Mouse (Mus musculus): ENCODE data around the gene Olfr411.

Olfr411 gene

DNA sequence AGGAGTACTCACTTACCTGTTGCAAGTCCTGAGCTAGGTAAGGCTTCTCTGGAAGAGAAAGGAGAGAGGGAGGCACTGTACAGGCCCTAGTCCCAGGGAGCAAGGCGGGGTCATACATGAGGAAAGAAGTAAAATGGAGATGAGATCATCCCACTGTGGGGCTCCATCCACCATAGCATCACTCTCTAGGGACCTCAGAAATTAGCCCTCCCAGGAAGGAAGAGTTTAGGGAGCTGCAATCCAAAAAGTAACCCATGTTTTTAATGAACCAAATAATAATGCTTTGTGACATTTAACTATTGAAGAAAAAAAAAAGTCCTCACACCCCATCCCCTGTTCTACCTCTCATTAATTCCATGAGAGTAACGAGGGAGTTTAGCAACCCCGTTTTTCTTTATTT lies at the start of gene Olfr411:
Olfr411 (minus strand) TSS at position 101 of the 400 bp plus-strand sequence.
- DNase-seq (ENCODE audit: low read depth, low spot score) = no peak

DNA sequence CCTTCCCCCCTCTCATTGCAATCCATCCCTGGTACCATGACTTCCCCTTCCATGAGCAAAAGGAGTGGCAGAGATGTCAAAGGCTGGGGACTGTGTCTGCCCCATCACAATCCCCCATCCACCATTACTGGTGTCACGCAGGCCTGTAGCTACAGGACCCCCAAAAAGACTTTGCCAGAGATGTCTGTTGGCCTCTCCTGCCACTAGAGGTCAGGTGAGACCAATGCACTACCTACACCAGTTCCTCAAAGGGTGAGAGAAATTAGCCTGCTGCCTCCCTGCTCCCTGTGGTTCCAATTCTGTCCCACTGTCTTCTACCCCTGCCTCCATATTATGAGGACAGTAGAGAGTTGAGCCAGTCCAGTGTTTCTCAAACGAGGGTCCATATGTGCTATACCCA lies 49.7 kb upstream of the Olfr411 start:
- DNase-seq (ENCODE audit: low read depth, low spot score) = no peak

DNA sequence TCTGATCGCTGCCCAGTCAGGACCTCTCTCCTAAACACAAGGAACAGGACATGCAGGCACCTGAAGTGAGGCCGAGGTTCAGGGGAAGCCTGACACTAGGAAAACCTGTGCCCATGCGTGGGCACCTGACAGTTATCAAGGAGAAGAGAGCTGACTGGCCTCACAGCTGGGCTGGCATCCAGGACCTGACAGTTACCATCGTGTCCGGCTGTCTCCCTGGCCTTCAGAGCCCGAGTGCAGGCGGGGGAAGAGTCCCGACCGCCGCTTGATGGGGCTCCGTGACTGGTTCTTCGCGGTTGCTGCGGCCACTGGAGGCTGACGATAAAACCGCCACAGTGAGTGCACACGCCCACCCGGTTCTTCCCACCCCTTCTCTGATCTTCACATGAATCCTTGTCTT lies 43.1 kb upstream of the Olfr411 start:
- DNase-seq (ENCODE audit: low read depth, low spot score) = no peak

DNA sequence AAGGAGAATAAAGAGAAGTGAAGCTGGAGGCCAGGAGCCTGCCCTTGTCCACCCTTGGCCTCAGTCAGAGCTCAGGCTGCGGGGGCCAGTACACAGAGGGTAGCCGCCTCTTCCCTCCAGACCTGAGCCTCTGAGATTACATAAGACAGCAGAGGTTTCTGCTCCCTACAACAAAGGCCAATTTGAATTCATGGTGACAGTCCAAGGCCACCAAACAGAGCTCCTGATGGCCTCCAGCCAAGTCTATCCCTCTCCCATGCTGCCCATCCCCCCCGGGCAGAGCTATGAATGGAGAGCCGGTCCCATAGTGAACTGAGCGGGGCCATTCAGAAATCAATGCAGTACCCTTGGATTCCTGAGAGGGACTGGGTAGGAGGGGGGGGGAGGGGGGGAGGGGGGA lies 41.0 kb upstream of the Olfr411 start:
- DNase-seq (ENCODE audit: low read depth, low spot score) = no peak

DNA sequence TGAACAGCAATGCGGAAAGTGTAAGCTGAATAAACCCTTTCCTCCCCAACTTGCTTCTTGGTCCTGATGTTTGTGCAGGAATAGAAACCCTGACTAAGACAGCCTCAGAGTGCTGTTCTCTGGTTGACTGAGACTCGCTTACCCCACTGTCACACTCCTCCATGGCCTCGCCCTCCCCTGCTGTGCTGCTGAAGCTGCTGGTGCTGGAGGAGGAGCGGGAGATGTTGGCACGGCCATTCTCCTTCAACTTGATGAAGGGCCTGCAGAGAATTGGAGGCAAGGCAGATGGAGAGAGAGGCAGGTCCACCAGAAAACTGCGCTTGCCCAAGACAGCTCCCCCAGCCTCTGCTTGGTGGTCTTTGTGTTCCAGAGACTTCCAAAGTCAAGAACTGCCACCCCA lies 40.5 kb upstream of the Olfr411 start:
- DNase-seq (ENCODE audit: low read depth, low spot score) = no peak

DNA sequence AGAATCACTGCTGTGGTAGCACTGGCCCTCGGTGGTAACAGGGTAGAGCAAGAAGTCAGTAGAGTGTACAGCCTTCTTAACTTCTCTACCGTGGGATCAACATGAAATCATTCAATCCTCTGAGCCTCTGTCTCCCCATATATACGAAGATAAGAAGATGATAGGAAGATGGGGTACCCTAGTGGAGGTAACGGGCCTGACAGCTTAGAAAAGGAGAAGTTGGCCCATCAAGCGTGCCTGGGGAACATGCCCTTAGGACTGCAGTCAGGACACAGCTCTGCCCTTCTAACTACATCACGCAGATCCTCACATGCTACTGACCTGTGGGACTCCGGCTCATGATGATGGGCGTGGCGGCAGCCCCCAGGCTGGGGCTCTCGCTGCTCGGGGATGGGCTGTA lies 39.4 kb upstream of the Olfr411 start:
- no peak for DNase-seq (ENCODE audit: low read depth, low spot score)

DNA sequence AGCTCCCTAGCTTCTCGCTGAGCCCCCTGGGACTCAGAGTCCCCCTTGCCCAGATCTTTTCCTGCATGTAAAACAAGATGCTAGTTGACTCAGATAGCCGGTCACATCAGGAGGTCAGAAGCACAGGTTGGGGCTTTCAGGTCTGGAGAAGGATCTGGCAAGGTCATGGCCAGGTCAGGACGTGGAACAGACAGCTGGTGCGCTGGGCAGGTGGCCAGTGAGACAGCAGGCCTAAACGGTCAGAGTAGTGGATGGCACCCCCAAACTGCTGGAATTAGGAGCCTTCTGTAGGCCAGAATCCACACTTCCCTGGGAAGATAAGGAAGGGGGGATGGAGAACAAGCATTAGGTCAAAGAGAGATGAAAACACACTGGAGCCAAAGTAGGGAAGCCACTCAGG lies 34.8 kb upstream of the Olfr411 start:
- DNase-seq (ENCODE audit: low read depth, low spot score) = no peak

DNA sequence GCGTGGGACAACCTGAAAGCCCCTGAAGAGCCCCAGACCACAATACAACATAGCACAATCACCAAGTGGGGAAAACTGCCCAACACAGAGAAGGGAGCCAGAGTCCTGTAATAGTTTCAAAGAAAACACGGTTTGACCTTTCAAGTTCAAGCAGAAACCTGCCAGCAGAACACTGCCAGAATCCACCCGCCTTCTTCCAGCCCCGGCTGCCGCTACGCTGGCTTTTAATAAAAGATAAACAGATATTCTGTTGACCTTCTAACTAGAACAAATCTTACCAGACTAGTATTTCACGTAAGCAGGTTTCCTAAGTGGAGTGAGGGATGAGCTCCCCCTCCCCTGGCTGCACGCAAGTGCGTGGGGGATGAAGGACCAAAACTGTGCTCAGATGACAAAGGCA lies 33.2 kb upstream of the Olfr411 start:
- DNase-seq (ENCODE audit: low read depth, low spot score) = no peak

DNA sequence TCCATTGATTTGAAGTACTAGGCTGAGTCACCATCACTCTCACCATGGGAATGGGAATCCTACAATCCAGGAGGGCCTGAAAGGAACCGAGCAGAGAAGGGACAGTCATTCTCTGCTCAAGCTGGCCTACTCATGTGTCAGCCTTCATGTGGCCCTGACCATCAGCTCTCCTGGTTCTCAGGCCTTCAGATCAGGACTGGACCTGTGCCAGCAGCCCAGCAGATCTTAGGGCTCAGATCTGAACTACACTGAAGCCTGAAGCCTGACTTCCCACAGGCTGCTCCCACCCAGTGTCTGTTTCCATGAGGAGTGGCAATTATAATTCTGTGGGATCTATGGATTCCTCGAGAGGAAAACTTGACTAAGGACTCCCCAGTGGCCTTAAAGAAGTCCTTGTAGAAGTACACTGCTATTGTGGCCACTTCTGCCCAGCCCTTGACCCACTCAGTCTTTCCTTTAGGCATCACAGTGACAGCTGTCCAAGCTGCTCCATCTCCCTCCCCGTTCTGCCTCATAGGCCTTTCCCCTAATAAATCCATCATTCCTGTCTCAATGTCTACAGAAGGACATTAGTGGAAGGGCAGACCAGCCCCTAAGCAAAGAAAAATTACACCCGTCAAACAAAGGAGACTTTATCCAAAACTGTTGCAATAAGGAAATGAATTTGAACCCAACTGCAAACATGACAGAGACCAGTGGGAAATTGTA lies 26.9 kb upstream of the Olfr411 start:
- no peak for DNase-seq (ENCODE audit: low read depth, low spot score)

DNA sequence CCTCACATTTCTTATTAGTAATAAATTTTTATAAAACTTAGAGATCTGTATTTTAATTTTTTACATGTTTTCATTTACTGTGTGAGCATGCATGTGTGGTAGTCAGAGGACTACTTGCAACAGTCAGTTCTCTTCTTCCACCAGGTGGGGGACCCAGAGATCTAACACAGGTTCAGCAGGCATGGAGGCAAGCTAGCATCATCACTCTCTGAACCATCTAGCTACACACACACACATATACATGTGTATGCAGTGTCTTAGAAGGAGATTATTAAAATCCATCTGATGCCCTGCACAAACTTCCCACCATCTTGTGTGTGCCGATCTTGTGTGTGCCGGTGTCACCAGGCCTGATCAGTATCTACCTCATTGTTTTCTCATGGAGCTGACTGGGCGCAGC lies 24.4 kb upstream of the Olfr411 start:
- DNase-seq (ENCODE audit: low read depth, low spot score) = peak; percentile 40

DNA sequence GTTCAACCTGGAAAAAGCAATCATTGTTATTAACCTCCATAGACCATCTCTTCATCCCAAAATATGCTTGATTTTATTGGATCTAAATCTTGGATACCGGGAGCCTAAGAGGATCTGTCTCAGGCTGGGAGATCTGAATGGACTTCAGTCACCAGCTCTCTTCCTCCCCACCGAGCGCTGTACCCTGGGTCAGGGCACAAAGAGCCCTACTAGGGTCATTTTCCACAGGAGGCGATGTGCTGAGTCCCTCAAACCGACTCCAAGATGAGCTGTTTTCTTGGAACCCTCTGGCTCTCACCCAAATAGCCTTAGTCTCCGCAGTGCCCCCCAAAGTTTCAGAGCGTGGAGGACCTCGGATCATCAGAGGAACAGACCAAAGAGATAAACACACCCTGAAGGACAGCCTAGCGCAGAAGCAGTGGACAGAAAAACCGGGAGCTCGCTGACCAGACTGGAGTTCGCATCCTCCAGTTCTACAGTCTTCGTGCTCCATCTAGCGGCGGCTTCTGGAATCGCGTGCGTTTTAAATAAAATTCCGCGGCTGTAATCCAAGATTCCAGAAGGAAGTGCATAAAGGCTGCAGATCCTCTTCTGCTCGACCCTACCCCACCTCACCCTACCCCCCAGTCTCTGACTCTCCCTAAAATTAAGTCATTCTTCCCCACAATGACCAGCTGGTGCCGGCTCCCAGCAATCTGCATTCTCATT lies 19.1 kb upstream of the Olfr411 start:
- DNase-seq (ENCODE audit: low read depth, low spot score) = peak; percentile 75

DNA sequence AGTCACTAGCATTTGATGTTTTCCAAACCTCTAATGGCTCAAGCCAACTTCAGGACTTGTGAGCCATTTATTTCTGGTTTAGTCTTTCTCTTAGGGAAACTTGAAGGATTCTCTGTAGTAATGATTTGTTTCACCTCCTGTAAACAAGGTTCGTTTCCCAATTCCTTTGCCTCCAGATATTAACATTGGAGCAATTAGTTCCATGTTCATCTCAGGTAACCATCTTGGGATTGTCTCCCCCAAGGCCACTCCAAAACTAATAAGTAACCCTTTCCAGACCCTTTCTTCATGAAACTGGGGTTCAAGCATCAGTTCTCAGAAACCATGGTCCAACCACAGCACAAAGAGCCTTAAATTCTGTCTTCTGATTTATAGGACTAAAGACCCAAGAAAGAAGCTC lies 9.3 kb upstream of the Olfr411 start, which contains the start of gene Olfr412:
Olfr412 (plus strand) TSS at position 301 of the 400 bp plus-strand sequence.
- DNase-seq (ENCODE audit: low read depth, low spot score) = no peak

DNA sequence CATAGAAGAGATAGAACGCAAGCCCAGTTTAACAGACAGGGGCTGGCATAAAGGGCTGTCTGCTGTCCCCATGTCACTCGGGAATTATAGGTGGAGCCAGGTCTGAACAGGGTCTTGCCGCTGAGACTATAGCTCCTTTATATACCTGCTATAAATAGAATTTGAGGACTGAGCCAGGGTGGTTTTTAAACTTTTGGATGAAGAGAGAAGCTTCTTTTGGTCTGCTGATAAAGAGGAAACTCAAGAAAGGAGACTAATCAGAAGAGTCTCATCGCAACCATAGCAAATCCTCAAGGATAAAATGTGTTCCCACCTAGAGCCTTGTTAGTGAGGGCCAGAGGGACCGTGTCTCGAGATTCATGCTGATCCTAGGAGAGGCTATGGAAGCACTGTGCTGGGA lies 14.5 kb downstream of the Olfr411 start, which contains the start of gene Olfr410:
Olfr410 (minus strand) TSS at position 101 of the 400 bp plus-strand sequence.
- DNase-seq (ENCODE audit: low read depth, low spot score) = no peak

DNA sequence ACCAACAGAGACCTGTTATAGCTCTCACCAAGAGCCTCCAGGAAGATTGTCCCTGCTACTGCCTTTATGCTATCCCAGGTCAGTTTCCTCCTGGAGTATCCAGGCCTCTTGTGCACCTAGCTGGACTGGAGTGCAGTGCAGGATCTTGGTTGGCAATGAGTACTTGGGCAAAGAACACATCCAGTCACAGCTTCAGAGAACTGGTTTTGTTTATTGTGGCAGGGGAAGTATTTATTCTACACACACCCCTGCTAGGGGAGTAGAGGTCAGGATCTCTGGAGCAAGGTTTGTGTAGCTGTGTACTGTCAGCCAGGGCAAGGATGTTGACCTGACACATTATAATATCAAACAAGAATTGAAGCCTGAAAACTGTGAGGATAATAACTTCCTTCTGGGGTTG lies 23.7 kb downstream of the Olfr411 start:
- DNase-seq (ENCODE audit: low read depth, low spot score) = no peak

DNA sequence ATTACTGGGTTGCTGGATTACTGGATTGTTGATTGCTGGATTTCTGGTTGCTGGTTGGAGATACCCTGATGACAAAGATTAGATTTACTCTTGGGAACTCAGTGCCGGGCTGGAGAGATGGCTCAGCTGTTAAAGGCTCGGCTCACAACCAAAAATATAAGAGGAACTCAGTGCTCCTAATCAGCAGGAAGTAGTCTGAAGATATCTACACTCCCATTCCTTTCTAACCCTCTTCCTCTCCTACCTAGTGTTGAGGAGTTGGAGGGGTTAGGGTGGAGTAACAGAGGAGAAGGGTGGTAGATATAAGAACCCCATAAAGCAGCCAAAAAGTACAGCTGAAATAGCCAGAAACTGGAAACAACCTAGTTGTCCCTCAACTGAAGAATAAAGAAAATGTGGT lies 26.4 kb downstream of the Olfr411 start:
- DNase-seq (ENCODE audit: low read depth, low spot score) = no peak

Data from embryo, embryonic 11.5 days (tissue).